Mouse (Mus musculus): ENCODE data around the gene Tmem120b.

Gene Tmem120b

DNA sequence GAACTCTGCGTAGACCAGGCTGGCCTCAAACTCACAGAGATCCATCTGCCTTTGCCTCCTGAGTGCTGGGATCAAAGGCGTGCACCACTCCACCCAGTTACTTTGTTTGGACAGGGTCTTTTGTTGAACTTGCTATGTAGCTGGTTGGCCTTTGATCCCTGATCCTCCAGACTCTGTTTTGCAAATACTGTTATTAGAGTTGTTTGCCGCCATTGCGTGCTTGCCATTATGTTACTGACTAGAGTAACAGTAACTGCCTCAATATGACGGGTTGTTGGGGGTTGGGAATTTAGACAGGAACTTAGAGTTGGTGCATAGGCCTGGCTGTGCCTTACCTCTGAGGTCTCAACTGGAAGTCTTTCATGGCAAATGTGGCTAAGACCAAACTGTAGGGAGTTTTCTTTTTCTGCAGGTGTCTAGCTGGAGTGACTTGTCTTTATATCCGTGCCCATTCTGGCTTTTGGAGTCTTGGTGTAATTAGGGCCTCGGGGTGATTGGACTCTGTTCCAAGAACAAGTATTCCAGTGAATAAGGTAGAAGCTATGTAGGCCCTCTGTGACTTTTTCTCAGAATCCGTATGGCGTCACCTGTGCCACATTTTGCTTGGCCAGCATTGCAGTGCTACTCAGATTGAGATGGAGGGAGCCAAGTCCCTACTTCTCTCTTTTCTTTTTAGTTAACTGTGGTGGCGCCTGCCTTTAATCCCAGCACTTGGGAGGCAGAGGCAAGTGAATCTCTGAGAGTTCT lies 22.5 kb downstream of the Tmem120b start:
- no peak for DNase-seq (ENCODE audit: low spot score in 2 of 2)

DNA sequence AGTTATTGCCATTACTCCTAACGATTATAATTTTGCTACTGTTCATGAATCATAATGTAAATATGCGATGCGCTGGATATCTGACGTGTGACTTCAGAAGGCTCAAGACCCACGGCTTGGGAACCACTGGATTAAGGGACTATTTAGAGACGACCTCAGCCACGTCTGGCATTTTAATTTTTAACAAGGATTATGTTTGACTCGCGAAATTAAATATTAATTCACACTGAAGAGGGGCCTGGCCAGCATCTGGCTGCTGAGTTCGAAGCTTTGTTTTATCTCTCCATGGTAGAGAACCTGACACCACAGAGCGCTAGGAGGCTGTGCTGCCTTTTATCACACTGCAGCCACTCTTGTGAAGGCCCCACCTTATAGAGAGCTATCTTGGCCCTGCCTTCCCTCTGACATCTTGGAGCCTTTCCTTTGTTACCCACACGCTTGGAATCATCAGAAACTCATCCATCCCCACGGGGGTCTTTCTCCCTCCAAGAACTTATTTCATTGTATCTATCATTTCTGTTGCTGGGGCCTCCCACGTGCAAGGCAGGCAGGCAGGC lies 24.9 kb downstream of the Tmem120b start:
- no peak for DNase-seq (ENCODE audit: low spot score in 2 of 2)

DNA sequence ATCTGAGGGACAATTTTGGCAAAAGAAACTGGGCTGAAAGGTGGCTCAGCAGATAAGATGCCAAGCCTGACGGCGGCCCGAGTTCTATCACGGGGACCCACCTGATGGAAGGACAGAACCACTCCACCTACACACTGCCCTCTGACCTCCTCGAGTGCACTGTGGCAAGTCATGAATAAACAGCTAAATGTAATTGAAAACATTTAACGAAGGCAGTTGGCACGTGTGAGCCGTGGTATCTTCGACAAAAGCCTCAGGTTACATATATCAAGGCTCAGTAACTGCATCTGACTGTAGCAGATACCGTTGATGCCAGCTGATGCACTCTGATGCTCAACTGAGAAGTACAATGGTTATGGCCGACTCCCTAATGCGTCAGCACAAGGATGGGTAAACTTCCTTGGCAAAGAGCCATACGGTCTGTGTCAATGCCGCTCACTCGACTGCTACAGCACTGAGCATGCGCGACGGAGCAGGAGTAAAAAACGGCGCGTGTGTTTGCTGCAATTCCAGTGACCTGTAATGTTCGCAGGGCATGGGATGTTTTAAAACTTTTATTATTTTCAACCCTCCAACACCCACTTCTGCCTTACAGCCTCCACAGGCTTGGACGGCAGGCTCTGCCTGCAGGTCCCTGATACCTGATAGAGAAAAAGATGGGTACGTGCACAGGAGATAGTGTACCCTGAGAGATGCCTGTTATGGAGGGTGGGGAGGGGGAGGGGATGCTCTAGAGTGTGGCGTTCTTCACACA lies 26.2 kb downstream of the Tmem120b start:
- no peak for DNase-seq (ENCODE audit: low spot score in 2 of 2)

DNA sequence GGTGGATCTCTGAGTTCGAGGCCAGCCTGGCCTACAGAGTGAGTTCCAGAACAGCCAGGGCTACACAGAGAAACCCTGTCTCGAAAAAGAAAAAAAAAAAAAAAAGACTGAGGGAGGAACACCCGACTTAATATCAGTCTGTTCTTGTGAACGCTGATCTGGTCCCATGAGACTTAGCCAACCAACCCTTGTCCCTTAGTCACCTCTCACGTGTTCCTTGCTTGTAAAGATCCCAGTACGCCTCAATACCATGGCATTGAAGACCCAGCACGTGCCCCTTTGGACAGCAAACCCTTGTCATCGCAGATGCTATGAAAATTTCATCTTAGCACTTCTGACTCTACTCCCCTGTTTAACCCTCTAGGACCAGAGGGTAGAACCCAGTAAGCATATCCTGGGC lies 28.1 kb downstream of the Tmem120b start:
- no peak for DNase-seq (ENCODE audit: low spot score in 2 of 2)

DNA sequence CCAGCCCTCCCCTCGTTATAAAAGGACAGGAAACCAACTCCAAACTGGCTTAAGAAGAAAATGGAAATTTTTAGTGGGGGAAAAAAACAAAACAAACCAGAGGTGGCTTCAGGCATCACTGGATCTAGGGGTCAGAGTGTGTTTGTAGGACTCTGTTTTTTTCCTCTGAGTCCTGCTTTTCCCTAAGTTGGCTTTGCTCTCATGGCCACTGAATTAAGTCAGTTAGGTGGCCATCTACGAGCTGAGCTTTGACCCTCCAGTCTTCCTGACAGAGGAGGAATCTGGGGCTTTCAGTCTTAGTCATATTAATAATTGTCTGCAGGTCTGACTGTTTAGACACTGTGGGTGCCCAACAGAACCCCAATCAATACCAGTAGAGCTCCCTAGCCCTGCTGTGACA lies 30.3 kb downstream of the Tmem120b start:
- no peak for DNase-seq (ENCODE audit: low spot score in 2 of 2)

DNA sequence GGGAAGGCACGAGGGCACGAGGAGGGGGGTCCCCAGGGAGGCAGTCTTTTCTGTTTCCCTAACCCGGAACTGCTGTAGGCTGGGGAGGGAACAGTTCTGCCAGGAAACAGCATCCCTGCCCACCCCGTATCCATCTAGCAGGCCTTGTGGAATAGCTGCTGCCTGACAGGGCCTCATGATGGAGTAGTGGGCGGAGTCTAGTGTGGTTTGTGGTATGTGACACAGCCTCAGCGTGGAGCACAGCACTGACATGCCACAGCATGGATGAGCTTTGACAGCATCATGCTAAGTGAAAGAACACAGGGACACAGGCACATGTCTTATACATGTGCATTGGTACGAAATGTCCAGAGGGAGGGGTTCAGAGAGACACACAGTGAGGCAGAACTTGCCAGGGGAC lies 34.2 kb downstream of the Tmem120b start:
- DNase-seq (ENCODE audit: low spot score in 2 of 2), result no peak

DNA sequence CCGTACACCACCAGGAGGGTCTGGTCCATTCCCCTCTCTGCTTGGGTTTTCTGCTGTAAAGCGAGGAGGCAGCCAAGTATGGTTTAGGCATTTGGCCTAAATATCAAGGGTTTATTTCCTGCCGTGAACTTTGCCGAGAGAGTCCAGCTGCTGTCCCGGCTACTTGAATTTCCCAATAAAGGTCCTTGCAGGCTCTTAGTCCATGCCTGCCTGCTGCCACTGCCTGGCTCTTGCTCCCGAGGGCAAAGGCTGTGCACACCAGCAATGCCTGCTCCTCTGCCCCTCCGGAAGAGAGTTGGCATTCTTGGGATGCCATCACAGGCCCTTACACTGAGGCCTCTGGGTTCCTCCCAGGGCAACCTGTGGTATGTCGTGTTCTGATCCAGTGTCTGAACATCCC lies 35.3 kb downstream of the Tmem120b start:
- DNase-seq (ENCODE audit: low spot score in 2 of 2), result no peak

DNA sequence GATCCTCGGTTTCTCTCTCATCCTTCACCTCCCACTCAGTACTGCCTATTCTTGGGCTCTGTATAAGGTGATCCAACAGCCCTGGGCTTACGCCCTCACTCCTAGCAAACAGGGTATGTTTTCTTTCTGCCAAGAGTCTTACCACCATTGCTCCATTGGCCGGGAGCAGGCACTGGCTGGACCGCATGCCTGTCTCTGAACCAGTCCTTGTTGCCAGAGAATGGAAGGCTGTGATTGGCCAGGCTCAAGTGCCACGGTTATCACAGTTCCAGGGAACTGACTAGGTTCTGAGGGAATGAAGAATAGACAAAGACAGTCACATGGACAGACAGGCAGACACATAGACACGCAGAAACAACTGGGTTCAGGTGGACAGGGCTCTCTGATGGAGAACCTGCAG lies 36.6 kb downstream of the Tmem120b start:
- DNase-seq (ENCODE audit: low spot score in 2 of 2), result no peak

DNA sequence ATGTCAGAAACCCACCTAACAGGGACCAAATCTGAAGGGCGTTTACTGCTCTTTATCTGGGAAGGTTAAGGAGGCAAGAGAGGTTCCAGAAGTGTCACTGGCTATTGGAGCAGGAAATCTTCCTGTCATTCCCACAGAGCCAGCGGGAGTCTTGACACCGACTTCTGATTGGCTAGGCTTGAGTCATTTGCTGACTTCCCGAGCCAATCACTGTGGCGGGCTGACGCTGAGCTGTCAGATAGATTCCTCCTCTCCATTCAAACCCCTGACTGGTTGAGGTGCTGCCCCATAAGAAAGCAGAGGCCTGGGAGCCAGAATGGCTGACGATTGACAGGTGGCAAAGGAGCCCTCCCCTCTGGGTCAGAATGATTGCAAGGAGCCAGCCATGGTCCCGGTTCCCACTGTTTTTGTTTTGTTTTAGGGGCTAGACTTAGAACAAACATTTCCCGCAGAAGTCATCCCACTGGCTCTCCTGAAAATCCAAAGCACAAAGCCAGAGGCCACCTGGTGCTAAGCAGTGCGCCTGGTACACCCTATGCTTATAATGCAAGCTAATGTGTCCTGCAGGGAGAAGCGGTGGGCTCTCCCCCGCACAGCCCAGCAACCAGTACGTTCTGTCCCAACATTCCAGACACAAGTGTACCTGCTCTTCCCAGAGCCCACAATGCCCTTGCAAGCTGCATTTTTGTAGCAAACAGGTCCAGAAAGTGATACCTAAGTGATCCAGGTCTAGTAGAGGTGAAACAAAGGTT lies 41.4 kb downstream of the Tmem120b start:
- no peak for DNase-seq (ENCODE audit: low spot score in 2 of 2)

DNA sequence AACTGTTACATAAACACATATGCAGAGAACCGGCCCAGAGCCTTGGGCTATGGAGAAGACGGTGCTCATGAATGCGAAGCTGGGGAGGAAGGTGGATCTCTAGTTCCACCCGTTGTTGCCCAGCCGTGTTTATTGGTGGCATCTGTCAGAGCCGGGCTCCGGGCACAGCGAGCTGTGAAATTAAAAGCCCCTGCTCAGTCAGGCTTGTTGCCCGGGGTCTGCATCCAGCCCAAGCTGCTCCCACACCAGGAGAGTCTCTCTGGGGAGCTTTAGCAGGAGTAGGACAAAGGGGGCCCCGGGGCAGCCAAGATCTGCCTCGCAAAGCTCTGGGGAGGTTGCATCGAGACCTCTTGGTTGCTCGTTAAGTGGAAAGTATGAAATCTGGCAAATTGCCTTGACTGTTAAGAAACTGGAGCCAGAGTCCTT lies 42.1 kb downstream of the Tmem120b start:
- no peak for DNase-seq (ENCODE audit: low spot score in 2 of 2)

DNA sequence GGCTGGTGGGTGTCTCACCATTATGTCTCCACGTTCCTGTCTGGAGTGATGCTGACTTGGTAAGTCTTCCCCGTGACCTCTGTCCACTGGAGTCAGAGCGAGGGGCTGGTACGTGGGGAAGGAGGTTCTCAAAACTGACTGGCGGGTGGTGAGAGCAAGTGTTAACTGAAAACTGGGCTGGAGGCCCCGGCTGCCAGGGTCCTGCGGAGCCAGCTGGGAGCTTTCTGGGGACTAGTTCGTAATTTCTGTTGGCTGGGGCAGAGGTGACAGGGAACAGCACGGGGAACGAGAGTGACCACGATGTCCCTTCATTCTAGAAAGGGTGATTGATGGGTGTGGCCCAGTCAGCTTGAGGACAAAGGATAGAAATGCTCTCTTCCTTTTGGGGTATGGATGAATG lies 45.9 kb downstream of the Tmem120b start:
- no peak for DNase-seq (ENCODE audit: low spot score in 2 of 2)

DNA sequence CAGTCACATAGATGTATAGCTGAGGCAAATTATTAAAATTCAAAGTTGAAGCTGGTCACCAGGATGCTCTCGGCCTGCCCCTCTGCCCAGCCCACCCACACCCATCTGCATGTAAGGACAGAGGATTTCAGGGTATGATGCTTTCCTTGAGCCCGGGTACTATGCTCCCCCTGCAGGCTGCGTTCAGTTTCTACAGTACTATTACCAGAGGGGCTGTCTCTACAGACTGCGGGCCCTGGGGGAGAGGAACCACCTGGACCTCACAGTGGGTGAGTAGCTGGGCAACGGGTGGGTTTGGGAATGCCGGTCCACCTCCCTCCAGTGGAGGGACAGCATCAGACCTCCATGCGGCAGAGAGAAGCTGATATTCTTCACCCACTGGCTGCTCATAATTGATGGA lies 46.7 kb downstream of the Tmem120b start:
- peak in 1 of 2 experiments; percentile 33 for DNase-seq (ENCODE audit: low spot score in 2 of 2)

DNA sequence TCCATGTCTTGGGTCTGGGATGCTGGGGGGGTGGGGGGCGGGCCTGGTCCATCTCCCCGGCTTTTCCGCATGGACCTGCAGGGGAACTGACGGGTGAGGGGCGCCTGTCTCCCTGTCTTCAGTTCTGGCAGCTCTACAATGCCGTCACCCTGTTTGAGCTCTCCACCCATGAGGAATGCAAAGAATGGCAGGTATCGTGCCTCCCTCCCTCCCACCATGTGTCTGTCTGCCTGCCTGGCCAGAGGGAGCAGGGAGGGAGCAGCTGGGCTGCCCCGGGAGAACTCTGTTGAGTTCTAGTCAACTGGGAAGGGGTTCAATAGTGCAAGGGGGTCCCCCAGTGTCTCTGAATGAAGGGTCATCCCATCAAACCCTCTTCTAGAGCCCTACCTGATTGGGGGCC lies 47.9 kb downstream of the Tmem120b start:
- DNase-seq (ENCODE audit: low spot score in 2 of 2), result no peak

DNA sequence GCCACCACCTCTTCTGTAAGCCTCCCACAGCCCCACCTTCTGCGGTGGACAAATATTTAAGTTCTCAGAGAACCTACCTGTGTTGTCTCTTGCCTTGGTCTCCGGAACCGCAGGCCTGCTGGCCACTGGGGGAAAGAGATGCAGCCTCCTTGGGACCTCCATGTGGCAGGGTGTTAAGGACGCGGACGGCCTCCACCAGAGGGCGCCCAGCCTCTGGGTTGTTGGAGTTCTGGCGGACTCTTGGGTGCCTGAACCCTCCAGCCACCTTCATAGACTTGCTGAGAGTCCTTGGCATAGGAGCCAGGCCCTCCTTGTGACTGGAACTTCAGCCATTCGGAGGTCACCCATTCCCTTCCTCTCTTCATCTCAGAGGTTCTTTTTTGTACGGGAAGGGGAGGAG lies 49.0 kb downstream of the Tmem120b start:
- peak; percentile 65 to 80 for DNase-seq (ENCODE audit: low spot score in 2 of 2)

DNA sequence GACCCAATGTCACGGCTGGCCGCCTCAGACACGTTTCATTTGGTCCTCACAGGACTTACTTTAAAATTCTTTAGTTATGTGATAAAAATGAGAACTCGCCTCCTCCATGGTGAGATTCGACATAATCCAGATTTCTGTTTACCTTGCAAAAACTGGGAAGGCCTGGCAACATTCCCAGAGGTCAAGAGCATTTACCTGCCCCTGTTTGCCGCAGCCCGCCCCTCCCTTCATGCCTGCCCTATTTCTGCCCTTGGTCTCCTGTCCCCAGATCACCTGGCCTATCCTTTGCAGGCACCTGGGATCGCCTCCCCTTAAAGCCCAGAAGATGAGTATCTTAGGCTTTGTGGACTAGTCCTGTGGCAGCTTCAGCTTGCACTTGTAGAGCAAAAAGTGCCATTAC lies 49.6 kb downstream of the Tmem120b start:
- no peak for DNase-seq (ENCODE audit: low spot score in 2 of 2)

DNA sequence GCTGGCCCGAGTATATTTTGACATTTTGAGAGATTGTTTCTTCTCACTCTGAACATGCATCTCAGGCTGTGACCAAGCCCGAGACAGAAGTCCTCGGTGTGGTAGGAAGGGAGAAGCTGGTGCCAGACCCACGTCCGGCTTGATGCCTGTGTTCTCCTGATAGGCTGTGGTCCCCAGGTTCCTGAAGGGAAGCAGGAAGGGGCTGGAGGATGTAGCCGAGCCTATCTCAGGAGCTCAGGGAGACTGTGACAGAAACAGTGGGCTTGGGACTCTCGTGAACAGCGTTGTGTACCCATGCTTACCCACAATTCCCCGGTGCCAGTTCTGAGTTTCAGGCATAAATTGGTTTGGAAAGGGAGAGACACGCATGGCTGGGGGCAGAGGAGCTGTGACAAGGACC lies 50.6 kb downstream of the Tmem120b start:
- DNase-seq (ENCODE audit: low spot score in 2 of 2), result no peak

DNA sequence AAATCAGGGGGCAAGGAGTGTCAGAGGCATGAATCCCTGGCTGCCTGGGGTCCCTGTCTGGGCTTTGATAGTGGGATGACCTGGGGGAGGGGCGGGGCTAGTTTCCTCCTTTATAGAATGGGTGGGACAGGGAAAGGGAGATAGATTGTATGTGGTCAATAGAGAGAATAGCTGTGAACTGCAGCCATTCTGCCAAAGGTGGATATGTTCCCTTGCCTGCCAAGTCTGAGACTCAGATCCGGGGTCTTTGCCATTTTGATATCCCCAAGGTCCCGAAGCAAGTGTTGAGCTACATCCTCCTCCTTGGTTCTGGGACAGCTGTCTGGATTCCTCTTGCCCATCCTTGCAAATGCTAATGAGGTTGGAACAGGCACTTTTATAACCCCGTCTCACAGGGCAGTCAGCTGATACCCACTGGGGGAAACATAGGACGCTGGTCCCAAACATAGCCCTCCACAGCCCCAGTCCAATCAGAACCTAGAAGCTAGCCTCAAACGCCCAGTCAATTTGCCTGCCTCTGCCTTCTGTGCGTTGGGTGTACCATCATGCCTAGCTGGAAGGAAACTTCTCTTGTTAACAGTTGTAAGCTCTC lies 52.5 kb downstream of the Tmem120b start:
- no peak for DNase-seq (ENCODE audit: low spot score in 2 of 2)

DNA sequence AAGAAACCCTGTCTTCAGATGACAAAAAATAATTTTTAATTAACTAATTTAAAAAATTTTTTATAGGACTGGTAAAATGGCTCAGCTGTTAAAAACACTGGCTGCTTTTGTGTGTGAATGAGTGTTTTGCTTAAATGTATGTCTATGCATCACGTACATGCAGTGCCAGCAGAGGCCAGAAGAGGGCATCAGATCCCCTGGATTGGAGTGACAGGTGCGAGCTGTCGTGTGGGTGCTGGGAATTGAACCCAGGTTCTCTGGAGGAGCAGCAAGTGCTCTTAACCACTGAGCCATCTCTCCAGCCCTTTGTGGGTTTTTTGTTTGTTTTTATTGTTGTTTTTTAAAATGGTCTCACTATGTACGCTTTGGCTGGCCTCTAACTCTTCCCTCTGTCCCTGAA lies 54.0 kb downstream of the Tmem120b start:
- peak; percentile 19 to 48 for DNase-seq (ENCODE audit: low spot score in 2 of 2)

DNA sequence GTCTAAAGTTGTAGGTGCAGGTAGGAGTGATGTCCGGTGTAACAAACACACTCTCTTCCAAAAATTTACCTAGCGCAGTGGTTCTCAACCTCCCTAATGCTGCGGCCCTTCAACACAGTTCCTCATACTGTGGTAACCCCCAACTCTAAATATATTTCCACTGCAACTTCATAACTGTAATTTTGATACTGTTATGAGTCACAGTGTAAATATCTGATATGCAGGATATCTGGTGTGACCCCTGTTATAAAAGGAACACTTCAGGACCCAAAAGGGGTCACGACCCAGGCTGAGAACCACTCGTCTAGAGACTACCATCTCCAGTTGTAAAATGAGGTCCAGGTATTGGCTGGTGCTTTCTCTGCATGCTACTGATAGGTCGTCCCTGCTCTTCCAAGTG lies 56.9 kb downstream of the Tmem120b start:
- no peak for DNase-seq (ENCODE audit: low spot score in 2 of 2)

DNA sequence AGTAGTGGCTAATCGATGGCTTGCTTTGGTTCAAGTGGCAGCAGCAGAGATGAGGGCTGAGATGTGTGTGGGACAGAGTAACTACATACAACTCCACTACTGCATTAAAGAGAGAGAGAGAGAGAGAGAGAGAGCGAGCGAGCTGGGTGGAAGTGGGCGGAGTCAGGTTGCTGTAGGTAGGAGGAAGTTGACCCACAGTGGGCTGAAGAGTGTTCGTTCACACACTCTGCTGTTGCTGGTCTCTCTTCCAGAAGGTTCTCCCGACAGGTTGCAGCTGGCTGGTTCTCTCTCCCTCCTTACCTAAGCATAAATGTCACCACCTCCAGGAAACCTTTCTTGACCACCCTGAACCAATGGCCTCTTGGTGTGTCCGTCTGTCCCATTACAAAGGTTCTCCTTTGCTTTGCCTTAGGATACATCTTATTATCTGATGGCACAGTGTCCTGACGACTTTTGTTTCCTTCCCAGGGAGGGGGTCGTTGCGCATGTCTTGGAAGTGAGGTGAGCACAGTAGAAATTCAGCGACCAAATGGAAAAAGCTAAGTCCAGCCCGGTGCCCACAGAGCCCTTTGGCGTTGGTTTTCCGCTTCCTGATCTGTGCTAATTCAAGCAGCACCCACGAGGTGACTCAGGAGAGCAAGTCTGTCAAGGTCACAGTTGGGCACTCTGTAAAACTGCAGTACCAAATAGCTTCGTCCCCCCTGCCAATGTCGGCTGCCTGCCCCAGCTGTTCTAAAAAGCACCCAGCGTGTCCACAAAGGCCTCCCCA lies 57.6 kb downstream of the Tmem120b start:
- DNase-seq (ENCODE audit: low spot score in 2 of 2), result peak; percentile 62 to 74

DNA sequence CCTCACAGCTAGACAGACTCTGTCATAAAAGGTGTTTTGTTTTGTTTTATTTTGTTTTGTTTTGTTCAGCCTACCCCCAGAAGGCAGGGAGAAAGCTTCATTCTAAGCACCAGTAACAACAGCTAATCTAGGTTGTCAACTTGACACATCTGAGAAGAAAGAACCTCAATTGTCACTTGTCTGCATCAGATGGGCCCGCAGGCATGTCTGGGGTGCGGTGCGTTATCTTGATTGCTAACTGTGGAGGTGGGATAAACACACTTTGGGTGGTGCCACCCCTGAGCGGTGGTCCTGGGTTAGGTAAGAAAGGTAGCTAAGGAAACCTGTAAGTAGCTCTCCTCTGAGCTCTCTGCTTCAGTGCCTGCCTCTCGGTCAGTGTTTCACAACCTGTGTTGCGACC lies 58.8 kb downstream of the Tmem120b start:
- DNase-seq (ENCODE audit: low spot score in 2 of 2), result no peak

Data from natural killer cell, adult 2 months (primary cell).